Mouse (Mus musculus) forebrain, embryonic 14.5 days (tissue): ENCODE measurements around the gene Atp6v0a1. TPM values are rescaled to one million over a fixed set of nuclear protein-coding genes. Genes with fewer than 3 reads are reported as not detected.

Experiments
- ATAC-seq: fragments of 200-750 bp; cut with Nextera tagmentation; 2 replicates; pipeline ENCODE4 v1.8.0; 2017; ENCODE audit warnings: mild to moderate bottlenecking, moderate library complexity
- DNase-seq: peaks from one replicate; pipeline ENCODE4 v3.0.0-alpha.2; 2015; ENCODE audit warnings: low spot score
- H3K27ac ChIP-seq: fragments of 300-500 bp; sonication (generic); 2 replicates; pipeline ENCODE4 v1.5.1; 2014; ENCODE audit warnings: low read depth, mild to moderate bottlenecking, control low read depth, low read length, moderate library complexity
- H3K27me3 ChIP-seq: fragments of 300-500 bp; sonication (generic); replicated peaks from 2 replicates; pipeline ENCODE4 v1.6.1; 2014; ENCODE audit warnings: low read length, control low read depth, mixed read lengths; ENCODE audit not compliant: control insufficient read depth, insufficient read depth
- H3K36me3 ChIP-seq: fragments of 300-500 bp; sonication (generic); 2 replicates; pipeline ENCODE4 v1.6.1; 2014; ENCODE audit warnings: low read length, control low read depth; ENCODE audit not compliant: control insufficient read depth, insufficient read depth
- H3K4me1 ChIP-seq: fragments of 300-500 bp; sonication (generic); 2 replicates; pipeline ENCODE4 v1.6.1; 2014; ENCODE audit warnings: antibody characterized with exemption, low read length, control low read depth; ENCODE audit not compliant: control insufficient read depth, insufficient read depth
- H3K4me2 ChIP-seq: fragments of 300-500 bp; sonication (generic); 2 replicates; pipeline ENCODE4 v1.6.1; 2014; ENCODE audit warnings: mild to moderate bottlenecking, control low read depth, low read length
- H3K4me3 ChIP-seq: fragments of 300-500 bp; sonication (generic); 2 replicates; pipeline ENCODE4 v1.5.1; 2014; ENCODE audit warnings: low read depth, low read length, control low read depth
- H3K9ac ChIP-seq: fragments of 300-500 bp; sonication (generic); 2 replicates; pipeline ENCODE4 v1.6.1; 2014; ENCODE audit warnings: mild to moderate bottlenecking, low read length, control low read depth, moderate library complexity
- H3K9me3 ChIP-seq: fragments of 300-500 bp; sonication (generic); replicated peaks from 2 replicates; pipeline ENCODE4 v1.6.1; 2016; ENCODE audit warnings: low read length, control low read depth, mixed read lengths; ENCODE audit not compliant: control insufficient read depth
- WGBS: fragments of 180-500 bp; shearing (Covaris S2); extraction: QIAGEN DNeasy Blood & Tissue Kit; methylation state at CpG from one replicate; pipeline ENCODE4 v1.1.7; 2014; 5-methylcytosine and 5-hydroxymethylcytosine counted together
- polyA plus RNA-seq: library from polyadenylated mRNA; unstranded; fragments of >200 nt; fragmentation: Nextera tagmentation; extraction: Ambion mirVana; gene quantifications from 2 replicates; pipeline ENCODE4 v1.2.1, GENCODE M21; 2014

Gene Atp6v0a1
- polyA plus RNA-seq, 1 experiment from 2014 or later: 50.2 TPM

GRCm38 (mm10) chr11:101079746-101080145, 70.5 kb downstream of the Atp6v0a1 start:
- H3K27ac ChIP-seq: no peak overlapping the region
- peaks cover 44% of the 10 kb centered on the region for H3K27me3 ChIP-seq
- DNase-seq: no peak
- no peak for ATAC-seq
- H3K36me3 ChIP-seq: peaks cover 2% of the 10 kb centered on the region; the same call in 1 of the 2 replicates
- WGBS: 2% methylated on average over 27 of the region's 27 CpGs
- no peaks in the 10 kb centered on the region for H3K9me3 ChIP-seq
- H3K4me3 ChIP-seq: no peak overlapping the region
- H3K4me2 ChIP-seq: no peak overlapping the region
- peaks cover 10% of the 10 kb centered on the region for H3K4me1 ChIP-seq
- no peak overlapping the region for H3K9ac ChIP-seq

- ATAC-seq (no peak), DNase-seq (no peak)
- WGBS: 73% methylated on average over 5 of the region's 5 CpGs
- peaks cover 6% of the 10 kb centered on the region; the same call in 1 of the 2 replicates for H3K36me3 ChIP-seq
- peaks cover 44% of the 10 kb centered on the region for H3K27me3 ChIP-seq
- no peaks in the 10 kb centered on the region for H3K9me3 ChIP-seq
- peaks cover 10% of the 10 kb centered on the region for H3K4me1 ChIP-seq
- H3K4me2 ChIP-seq: no peak overlapping the region
- no peak overlapping the region for H3K27ac ChIP-seq
- H3K9ac ChIP-seq: no peak overlapping the region
- H3K4me3 ChIP-seq: no peak overlapping the region
These were observed 71.2 kb downstream of the Atp6v0a1 start for GRCm38 (mm10) chr11:101080421-101080820.

GRCm38 (mm10) chr11:101081659-101082058, 72.4 kb downstream of the Atp6v0a1 start:
- Histone ChIP-seq H3K4me2 (peak overlapping the region; percentile 99), H3K27ac (peak overlapping the region; percentile 76; the same call in 1 of the 2 replicates), H3K9ac (peak overlapping the region; percentile 59), H3K9me3 (no peaks in the 10 kb centered on the region), H3K36me3 (peaks cover 6% of the 10 kb centered on the region; the same call in 1 of the 2 replicates), H3K27me3 (peaks cover 44% of the 10 kb centered on the region), H3K4me3 (peak overlapping the region; percentile 84), H3K4me1 (peaks cover 16% of the 10 kb centered on the region)
- WGBS: 5% methylated on average over 10 of the region's 10 CpGs
- DNase-seq (no peak), ATAC-seq (no peak)

GRCm38 (mm10) chr11:101082208-101083082, 73.2 kb downstream of the Atp6v0a1 start, which contains the start of gene Coasy:
Gene Coasy, plus strand, starts transcription at chr11:101082565.
- Histone ChIP-seq H3K4me1 (peaks cover 17% of the 10 kb centered on the region), H3K9me3 (no peaks in the 10 kb centered on the region), H3K27me3 (peaks cover 40% of the 10 kb centered on the region), H3K4me2 (peak within 1 kb of the TSS; percentile 99), H3K9ac (peak within 1 kb of the TSS; percentile 91), H3K27ac (peak within 1 kb of the TSS; percentile 76), H3K4me3 (peak within 1 kb of the TSS; percentile 84), H3K36me3 (peaks cover 6% of the 10 kb centered on the region; the same call in 1 of the 2 replicates)
- DNase-seq (peak; percentile 96), ATAC-seq (peak; percentile 91)
- under 1% methylated on average over 51 of the region's 51 CpGs for WGBS

- Histone ChIP-seq H3K36me3 (peaks cover 6% of the 10 kb centered on the region; the same call in 1 of the 2 replicates), H3K4me2 (peak overlapping the region; percentile 99), H3K27me3 (peaks cover 32% of the 10 kb centered on the region), H3K27ac (peak overlapping the region; percentile 76), H3K9me3 (no peaks in the 10 kb centered on the region), H3K9ac (peak overlapping the region; percentile 91), H3K4me3 (peak overlapping the region; percentile 84), H3K4me1 (peaks cover 22% of the 10 kb centered on the region)
- no peak for DNase-seq
- ATAC-seq: no peak
- WGBS: 34% methylated on average over 19 of the region's 19 CpGs
These were observed 73.9 kb downstream of the Atp6v0a1 start for GRCm38 (mm10) chr11:101083083-101083697.

- WGBS: 85% methylated on average over 14 of the region's 14 CpGs
- Histone ChIP-seq H3K27ac (no peak overlapping the region), H3K4me1 (peaks cover 25% of the 10 kb centered on the region), H3K36me3 (peaks cover 14% of the 10 kb centered on the region), H3K4me2 (no peak overlapping the region), H3K9me3 (no peaks in the 10 kb centered on the region), H3K27me3 (peaks cover 22% of the 10 kb centered on the region), H3K4me3 (no peak overlapping the region), H3K9ac (no peak overlapping the region)
- DNase-seq (no peak), ATAC-seq (no peak)
These were observed 75.0 kb downstream of the Atp6v0a1 start for GRCm38 (mm10) chr11:101084246-101084645.

GRCm38 (mm10) chr11:101084811-101085210, 75.6 kb downstream of the Atp6v0a1 start:
- Histone ChIP-seq H3K36me3 (peaks cover 20% of the 10 kb centered on the region), H3K4me3 (no peak overlapping the region), H3K27me3 (peaks cover 16% of the 10 kb centered on the region), H3K4me2 (no peak overlapping the region), H3K27ac (no peak overlapping the region), H3K9me3 (no peaks in the 10 kb centered on the region), H3K9ac (no peak overlapping the region), H3K4me1 (peaks cover 23% of the 10 kb centered on the region)
- WGBS: 94% methylated on average over 12 of the region's 12 CpGs
- no peak for DNase-seq
- no peak for ATAC-seq

- DNase-seq (no peak), ATAC-seq (no peak)
- peaks cover 6% of the 10 kb centered on the region; the same call in 1 of the 2 replicates for H3K27me3 ChIP-seq
- no peak overlapping the region for H3K9ac ChIP-seq
- H3K4me3 ChIP-seq: no peak overlapping the region
- H3K27ac ChIP-seq: no peak overlapping the region
- no peak overlapping the region for H3K4me2 ChIP-seq
- peaks cover 29% of the 10 kb centered on the region for H3K36me3 ChIP-seq
- 92% methylated on average over 18 of the region's 18 CpGs for WGBS
- H3K9me3 ChIP-seq: no peaks in the 10 kb centered on the region
- H3K4me1 ChIP-seq: peaks cover 23% of the 10 kb centered on the region
These were observed 76.5 kb downstream of the Atp6v0a1 start for GRCm38 (mm10) chr11:101085617-101086322.
